Mouse (Mus musculus): ENCODE data around the gene Car9.

The Car9 gene

DNA sequence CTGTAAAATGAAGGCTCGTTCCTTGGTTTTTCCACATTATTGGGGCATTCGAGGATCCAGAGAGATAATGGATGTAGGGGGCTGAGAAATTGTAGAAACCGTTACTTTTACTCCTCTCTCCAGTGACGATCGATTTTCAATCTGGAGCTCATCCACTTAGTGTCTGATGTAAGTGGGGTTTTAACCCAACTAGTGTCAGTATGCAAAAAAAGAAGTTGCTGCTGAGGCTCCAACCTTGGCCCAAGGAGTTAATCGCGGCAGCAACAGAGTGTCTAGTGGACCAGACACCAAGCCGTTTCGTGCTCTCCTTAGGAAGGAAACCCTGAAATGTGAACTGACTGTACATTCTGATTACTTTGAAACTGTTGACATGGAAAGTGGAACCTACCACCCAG is 12.9 kb upstream of the Car9 start:
- peak; percentile 56 for DNase-seq (ENCODE audit: low read depth)

DNA sequence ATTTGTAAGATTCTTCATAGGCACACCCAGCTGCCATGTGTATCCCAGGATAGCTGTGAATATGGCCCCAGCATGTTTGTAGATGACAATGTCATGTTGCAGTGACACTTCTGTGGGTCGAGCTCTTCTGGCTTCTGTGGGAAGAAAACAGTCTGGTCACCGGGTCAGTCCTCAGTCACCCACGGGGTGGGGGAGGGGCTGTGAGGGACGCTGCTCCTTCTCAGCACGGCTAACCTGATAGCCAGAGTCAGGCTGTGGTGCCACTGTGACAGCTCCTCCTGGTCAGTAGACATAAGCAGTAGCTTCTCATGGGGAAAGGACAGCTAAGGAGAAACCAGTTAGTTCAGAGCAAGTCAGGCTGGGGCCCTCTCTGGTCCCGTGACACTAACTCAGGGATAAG is 10.2 kb upstream of the Car9 start:
- DNase-seq (ENCODE audit: low read depth): no peak

DNA sequence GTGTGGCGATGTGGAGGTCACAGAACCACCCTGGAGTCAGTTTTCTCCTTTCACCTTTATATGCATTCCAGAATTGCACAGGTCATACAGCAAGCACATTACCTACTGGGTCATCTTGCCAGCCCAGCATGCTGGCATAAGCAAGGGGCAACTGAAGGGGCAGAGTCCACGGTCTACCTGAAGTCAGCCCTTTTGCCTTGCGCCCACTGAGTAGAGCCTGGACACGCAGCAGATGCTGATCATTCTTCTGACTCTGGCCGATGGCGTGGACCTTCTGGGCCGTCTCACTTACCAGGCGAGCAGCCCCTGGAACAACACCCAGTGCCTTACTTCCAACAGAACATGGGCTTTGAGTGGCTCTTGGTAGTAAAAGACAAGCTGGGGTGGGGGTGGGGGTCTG is 9.4 kb upstream of the Car9 start:
- no peak for DNase-seq (ENCODE audit: low read depth)

DNA sequence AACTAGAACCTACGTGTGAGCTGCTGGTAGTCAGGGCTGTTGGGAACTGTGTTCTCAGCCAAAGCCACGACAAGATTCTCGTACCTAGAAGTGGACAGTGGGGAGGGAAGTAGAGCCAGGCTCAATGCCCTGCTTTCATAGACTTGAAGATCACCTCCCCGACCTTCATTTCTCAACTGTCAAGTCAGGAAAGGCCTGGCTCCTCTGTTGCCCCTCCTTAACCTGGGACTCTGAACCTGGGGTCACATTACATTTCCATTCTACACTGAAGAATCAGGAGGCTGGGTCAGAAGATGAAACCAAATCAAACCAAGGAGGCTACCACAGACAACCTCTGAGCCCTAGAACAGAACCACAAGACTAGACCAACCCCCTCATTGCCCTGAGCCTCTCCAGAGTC is 8.8 kb upstream of the Car9 start:
- DNase-seq (ENCODE audit: low read depth): no peak

DNA sequence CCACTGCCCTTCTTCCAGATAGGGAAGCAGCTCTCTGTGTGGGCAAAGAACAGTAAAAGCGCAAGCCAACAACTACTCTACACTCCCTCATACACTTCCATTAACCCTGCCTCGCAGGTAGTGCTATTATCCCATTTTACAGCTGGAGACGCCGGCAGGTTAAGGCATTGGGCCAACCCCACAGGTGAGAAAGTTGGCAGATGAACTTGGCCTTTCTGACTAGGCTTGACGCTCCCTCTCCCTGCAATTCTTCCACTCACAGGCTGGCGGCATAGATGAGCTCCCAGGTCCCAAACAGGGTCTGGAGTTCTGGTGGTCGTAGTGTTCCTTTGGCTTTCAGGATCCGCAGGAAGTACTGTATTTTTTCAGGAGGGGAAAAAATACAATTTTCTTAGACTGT is 7.8 kb upstream of the Car9 start:
- peak; percentile 75 for DNase-seq (ENCODE audit: low read depth)

DNA sequence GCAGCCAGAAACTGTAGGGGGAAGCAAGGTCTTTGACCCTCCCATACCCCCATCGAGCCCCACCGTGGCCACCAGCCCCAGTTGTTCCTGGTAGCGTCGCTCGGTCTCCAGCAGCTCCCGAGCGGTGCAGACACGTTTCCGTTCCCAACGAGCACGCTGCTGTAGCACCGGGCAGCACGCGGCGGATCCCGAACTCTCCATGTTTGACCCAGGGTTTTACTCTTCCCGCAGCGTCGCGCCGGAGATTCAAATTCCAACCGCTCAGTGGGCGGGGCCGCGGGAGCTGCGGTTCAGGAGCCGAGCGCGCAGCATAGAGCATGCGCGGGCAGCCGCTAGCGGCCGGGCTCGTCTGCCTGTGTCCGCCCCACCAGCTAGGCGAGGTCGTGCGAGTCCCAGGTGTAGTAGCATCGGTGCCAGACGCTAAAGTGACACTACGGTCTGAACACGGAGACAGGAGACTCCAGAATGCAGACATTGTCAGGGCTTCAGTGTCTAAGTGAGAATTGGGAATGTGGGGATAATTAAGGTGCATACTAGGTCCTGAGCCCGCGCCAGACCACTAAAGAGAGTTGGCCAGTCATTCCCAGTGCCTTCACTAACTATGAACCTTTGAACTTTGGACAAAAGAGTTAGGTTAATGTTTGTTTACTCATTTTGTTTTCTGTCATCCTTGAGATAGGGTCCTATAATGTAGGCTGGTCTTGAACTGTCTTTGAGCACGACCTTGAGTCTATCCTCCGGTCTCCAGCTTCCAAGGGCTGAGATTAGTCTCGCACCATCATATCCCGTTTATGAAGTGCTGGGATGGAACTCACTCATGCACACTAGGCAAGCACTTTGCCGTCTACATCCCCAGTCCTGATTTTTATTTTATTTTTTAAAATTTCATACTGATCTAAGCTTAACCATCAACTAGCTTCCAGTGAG is 7.1 kb upstream of the Car9 start, which contains the start of gene Arhgef39:
Gene Arhgef39, minus strand, starts transcription at position 289 of the 927 bp plus-strand sequence.
- DNase-seq (ENCODE audit: low read depth): peak; percentile 86

DNA sequence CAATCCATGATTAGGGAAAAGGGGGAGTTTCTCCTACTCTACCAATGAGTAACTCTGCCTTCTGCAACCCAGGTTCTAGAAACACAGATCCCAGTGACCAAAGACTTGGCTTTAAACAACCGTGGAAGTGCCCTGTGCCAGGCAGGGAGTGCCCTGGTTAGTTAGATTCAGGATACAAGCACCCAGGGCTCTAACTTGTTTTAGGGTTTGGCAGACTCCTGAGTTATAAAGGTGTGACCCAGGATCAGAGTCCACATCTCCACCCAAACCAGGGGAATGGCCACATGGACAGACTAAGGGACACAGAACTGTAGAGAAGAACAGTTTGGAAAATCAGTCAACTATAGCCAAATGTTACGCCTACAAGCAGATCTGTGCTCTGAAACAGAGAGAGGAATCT is 3.7 kb upstream of the Car9 start:
- DNase-seq (ENCODE audit: low read depth): no peak

DNA sequence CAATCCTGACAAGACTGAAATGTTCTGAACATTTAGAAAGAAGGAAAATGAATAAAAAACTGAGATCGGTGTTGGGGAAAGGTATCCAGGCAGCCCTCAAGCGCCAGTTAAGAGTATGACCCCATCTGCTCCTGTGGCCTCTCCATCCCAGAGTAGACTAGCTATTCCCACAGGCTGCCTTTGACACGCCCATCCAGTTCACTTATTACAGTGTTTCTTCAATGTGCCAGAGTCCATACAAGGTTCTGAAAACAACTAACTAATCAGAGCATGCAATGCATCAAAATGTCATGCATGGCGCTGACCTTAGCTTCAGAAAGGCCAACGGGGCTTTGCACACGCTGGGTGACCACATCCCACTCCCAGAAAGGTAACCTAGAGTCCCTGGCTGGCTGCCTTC is 3.3 kb upstream of the Car9 start:
- no peak for DNase-seq (ENCODE audit: low read depth)

DNA sequence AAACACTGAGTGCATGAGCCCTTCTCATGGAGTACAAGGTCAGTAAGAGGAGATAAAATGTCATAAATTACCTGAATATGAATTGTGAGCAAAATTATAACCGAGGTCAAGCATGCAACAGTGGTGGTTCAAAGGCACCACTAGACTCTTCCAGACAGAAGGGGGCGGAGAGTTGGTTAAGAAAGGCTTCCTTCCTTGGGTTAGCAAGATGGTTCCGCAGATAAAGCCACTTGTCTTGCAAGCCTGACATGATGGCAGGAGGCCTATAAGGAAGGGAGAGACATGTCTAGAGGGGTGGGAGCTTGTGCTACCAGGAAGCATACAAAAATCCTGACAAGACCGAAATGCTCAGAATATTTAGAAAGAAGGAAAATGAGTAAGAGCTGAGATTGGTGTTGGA is 2.5 kb upstream of the Car9 start:
- DNase-seq (ENCODE audit: low read depth): peak; percentile 98

DNA sequence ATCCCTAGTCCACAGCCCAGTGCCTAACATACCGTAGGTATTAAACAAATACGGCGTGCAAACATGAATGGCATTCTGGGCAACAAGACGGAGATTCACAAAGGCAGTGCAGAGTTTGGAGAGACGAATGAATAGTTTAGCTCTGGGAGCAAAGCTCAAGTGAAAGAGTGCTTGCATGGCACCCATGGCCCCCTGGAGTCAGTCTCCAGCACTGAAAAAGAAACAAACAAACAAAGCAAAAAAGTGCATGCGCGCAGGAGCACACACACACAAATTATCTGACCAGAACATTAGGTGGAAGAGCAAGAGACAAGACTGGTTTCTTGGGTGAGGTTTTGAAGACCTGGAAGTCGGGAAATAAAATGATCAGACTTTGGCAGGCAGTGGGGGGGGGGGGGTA is 692 bp upstream of the Car9 start:
- DNase-seq (ENCODE audit: low read depth): no peak

DNA sequence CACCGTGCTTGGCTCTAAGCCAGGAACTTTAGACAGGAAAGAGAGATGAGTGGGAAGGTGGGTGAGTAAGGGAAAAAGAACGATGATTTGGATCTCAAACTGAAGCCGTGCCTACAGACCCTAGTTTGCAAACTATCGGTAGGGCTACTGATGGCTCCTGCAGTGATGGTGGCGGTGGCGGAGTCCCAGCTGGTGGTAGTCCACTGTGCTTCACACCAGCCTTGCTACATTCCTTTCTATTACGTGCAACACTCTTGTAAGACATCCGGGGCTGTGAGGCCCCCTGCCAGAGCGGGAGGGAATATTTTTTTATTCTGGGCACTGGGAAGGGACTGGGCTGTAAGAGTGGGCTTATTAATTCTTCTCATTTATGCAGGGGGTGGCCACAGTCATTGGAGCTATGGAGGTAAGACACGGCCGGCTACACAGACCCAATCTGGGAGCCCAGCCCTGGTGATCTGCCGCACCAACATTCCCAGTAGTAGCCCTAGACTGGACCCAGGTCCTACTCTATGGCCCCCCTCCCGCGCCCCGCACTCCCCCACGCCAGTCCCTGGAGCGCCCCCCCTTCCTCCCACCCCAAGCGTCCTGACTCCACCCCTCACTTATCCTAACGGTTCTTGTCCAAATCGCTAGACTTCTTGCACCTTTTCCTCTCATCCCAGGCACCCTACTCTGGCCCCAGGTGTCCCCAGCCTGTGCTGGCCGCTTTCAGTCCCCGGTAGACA is 1.3 kb downstream of the Car9 start:
- DNase-seq (ENCODE audit: low read depth): peak; percentile 54

DNA sequence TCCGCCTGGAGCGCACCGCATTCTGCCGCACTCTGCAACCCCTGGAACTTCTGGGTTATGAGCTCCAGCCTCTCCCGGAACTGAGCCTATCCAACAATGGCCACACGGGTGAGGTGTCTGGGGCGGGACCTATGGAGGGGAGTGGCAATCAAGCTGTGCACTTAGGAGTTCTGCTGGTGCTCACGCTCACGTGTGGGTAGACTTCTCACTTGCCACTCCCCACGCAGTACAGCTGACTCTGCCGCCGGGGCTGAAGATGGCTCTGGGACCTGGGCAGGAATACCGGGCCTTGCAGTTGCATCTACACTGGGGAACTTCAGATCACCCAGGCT is 1.9 kb downstream of the Car9 start:
- DNase-seq (ENCODE audit: low read depth): peak; percentile 94

DNA sequence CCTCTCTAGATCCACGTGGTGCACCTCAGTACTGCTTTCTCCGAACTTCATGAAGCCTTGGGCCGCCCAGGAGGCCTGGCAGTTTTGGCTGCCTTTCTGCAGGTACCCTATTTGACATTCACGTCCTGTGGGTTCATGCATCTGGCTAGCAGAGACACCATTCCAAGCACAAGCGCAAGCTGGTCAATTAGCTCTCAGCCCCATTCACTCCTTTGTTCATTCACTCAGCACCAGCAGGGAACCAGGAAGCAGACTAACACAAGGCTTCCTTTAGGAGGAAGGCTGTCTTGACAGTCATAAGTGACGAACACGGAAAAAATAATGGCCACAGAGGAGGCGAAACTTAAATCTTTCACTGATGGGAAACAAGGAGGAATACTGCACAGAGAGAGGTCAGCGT is 2.3 kb downstream of the Car9 start:
- peak; percentile 73 for DNase-seq (ENCODE audit: low read depth)

DNA sequence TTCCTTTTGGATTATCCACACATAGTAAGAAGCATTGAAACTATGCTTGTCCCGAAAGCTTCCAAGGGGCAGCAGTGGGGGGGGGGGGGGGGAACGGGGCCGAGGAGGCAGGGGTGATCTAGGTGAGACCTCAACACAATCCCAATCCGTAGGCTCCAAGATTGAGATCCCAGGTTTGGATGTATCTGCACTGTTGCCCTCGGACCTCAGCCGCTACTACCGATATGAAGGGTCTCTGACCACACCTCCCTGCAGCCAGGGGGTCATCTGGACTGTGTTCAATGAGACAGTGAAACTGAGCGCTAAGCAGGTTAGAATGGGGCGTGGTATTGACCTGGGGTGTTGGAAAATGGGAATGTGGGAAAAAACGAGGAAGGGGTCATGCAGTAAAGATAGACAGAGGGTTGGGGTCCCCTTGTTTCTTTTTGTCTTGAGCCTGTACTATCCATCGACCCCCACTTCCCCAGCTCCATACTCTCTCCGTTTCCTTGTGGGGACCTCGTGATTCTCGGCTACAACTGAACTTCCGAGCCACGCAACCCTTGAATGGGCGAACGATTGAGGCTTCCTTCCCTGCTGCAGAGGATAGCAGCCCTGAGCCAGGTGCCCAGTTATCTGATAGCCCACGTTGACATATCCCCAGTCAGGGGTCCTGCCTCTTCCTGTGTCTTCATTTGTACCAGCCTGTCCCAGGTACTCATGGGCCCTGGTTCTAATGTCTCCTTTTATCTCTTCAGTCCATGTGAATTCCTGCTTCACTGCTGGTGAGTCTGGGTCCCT is 5.1 kb downstream of the Car9 start:
- DNase-seq (ENCODE audit: low read depth): no peak

DNA sequence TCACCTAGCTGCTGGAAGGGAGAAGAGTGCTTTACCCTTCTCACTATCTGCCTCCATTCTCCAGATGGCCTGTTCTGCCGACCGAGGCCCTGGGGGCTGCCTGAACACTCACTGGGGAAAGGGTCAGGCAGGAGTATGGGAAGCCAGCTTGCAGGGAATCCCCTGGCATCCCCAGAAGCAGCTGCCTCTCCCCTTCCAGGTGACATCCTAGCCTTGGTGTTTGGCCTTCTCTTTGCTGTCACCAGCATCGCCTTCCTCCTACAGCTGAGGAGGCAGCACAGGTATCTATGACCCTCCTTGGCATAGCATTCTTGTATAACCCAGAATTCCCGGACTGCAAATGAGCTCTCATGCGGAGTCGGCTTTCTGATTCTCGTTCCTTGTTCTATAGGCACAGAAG is 5.9 kb downstream of the Car9 start:
- DNase-seq (ENCODE audit: low read depth): no peak

DNA sequence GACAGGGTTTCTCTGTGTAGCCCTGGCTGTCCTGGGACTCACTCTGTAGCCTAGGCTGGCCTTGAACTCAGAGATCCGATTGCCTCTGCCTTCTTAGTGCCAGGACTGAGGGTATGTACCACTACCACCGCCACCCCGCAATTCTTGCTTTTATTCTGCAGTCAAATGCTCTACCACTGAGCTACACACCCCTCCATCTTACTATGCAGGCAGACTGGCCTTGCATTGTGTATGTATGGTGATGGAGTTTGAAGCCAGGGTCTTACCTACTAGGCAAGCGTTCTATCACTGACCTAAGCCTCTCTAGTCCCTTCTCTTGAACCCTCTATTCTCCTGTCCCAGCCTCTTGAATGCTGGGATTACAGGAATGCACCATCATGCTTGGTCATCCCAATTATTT is 6.5 kb downstream of the Car9 start:
- DNase-seq (ENCODE audit: low read depth): no peak

DNA sequence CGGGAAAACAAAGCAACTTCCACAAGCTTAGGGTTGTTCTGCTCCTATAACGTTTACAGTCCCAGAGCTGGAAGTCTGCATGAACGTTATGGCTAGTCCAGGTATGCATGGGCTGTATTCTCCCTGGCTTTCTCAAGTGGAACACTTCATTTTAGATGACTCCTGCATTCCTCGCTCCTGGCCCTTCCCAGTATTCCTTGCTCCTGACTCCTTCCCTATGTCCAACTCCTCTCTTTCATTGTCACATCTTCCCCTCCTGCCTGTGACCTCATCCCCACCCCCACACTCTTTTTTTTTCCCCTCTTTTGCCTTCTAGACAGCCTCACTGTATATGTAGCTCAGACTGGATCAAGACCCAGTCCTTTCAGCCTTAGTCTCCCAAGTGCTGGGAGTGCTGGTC is 7.0 kb downstream of the Car9 start:
- no peak for DNase-seq (ENCODE audit: low read depth)

DNA sequence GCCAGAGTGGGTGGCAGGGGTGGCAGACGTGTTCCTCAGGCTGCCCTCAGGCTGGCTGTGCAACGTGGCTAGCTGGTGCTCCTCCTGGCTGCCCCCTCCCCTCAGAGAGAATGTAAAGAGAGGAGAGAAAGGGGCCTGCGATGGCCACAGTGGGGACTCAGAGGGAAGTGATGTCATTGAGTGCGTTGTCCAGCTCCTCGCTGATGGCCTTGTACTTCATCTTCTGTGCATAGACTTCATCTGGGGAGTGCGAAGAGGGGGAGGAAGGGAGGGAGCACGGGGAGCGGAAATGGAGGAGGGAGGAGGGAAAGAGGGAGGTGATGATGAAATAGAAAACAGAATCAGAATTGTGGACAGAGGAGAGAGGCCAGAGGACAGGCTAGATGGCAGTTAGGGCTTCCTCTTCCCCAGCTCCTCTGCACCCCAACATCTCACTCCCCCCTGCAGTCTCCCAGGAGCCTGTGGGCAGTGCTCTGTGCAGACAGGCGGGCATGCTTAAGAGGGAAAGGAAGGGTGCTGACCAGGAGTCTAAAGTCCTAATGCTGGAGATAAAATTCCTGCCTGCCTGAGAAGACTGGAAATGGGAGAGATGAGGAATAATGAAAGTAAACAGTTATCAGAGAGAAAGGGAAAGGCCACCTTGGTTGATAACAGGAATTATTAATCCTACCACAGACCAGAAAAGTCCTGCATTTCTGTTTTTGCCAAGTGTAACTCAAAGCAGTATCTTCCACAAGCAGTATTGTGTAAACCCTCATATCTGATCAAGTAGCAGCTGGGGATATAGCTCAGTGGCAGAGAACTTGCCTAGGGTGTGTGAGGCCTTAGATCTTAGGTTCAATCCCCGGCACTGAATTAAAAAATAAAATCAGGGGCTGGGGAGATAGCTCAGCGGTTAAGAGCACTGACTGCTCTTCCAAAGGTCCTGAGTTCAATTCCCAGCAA is 9.3 kb downstream of the Car9 start:
- DNase-seq (ENCODE audit: low read depth): peak; percentile 68

DNA sequence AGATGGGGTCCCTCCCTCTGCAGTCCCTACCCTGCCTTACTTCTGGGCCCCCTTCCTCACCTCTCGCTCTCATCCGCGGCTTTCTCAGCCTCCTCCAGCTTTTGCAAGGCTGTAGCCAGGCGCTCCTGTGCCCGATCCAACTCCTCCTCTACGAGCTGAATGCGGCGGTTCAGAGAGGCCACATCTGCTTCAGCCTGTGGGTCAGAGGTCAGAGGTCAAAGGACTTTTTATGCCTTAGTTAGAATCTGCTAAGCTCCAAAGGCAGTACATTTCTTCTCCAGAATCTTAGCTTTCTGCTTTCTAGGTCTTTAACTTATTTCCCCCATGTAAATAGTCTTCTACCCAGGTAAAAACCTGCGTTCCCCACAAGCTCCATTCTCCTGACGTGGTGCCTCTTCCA is 12.8 kb downstream of the Car9 start:
- no peak for DNase-seq (ENCODE audit: low read depth)

DNA sequence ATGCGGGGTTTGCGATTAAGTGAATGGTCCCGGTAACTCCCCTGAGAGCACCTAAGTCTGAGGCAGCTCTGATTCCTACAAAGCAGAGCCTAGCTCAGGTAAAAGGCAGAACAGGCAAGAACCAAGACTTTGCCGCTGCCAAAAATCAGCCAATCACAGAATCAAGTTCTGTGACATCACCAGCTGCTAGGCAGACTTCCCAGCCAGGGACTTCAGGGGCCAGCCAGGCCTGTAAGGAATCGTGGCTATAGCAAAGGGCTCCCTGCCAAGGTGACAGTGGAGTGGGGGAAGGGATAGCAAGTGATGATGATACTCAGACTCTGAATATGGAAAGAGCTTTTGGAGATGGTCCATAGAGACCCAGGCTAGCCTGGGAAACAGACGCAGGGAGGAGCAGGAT is 13.2 kb downstream of the Car9 start:
- DNase-seq (ENCODE audit: low read depth): peak; percentile 80

DNA sequence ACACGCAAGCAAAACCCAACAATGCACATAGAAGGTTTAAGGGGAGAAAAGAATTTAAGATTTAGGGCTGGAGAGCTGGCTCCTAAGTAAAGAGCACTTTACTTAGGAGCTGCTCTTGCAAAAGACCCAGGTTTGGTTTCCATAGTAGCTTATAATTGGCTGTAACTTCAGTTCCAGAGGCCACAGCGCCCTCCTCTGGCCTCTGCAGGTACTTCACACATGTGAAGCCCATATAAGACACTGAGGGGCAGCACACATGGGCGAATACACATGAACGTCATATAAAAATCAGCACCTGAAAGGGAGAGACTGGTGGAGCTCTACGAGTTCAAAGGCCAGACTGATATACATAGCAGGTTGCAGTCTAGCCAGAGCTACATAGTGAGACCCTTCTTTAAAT is 21.1 kb downstream of the Car9 start:
- peak; percentile 70 for DNase-seq (ENCODE audit: low read depth)

DNA sequence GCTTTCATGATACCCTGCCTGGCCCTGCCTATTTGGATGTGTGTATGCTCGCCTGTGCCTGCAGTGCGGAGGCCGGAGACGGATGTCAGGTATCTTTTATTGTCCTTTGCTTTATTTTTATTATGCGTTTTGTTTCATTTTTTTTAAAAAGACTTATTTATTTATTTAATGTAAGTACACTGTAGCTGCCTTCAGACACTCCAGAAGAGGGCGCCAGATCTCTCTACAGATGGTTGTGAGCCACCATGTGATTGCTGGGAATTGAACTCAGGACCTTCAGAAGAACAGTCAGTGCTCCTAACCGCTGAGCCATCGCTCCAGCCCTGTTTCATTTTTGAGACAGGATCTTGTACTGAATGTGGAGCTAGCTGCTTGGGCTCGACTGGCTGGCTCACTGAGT is 21.7 kb downstream of the Car9 start:
- DNase-seq (ENCODE audit: low read depth): peak; percentile 44

Measured in 416B (cell line).